Mouse (Mus musculus): ENCODE data around the gene Thsd7b.

DNA sequence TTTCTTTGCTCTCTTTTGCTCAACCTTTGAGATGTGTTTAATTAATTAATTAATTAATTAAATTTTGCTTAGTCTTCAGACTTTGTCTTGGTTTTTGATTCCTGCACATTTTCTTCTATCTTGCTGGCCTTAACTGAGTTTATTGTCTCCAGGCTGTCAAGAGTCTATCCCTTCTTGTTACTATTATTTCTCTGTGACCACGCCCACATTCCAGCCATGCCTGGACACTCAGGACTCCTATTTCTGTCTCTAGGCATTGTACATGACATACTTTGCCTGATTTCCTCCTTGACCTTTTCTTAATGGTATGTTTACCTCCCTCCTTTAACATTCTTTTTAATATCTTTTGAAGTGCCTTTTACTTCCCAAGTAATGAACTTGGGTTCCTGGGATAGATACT lies 267.6 kb downstream of the Thsd7b start:
- TF ChIP-seq ZC3H11A (IDR thresholded peaks at IDR 0.05; ENCODE audit: borderline replicate concordance, low read depth, low read length) (no peak), ZNF384 (IDR thresholded peaks at IDR 0.05; ENCODE audit: low read depth, low read length) (no peak), HCFC1 (IDR thresholded peaks at IDR 0.05; ENCODE audit: borderline replicate concordance, insufficient read depth, low read length) (no peak)

Measured in ES-E14 (cell line).